Mouse (Mus musculus): ENCODE data around the gene Atg9a.

DNA sequence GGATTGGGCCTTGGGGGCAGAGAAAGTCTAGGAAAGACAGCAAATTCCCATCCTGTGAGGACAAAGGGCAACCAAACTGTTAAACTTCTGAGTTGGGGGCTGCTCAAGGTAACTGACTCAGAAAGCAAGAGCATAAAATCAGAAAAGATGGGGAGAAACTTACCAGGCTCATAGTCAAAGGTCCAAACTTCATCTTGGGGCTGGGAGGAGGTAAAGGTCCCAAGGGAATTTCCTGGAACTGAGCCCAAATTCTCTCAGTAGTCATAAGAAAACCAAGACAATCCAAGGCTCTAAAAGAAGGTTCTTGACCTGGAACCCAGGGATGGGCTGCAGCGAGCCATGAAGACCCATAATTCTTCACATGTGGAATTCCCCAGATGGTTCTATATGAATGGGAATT is 9.2 kb upstream of the Atg9a start:
- TF ChIP-seq CTCF (IDR thresholded peaks at IDR 0.05; ENCODE audit: low read depth, low read length) = no peak
- TF ChIP-seq POLR2AphosphoS5 (IDR thresholded peaks at IDR 0.05; ENCODE audit: insufficient replicate concordance, low read depth, low read length) = no peak
- no peak for TF ChIP-seq TAL1 (conservative IDR thresholded peaks at IDR 0.05; ENCODE audit: low read depth, low read length)
